Mouse (Mus musculus): ENCODE data around the gene Ddx46.
"Not testable (repeated sequence)": the region's sequence is repeated elsewhere in the genome, so short reads cannot be mapped to it uniquely, and the experiment has no call there.

The Ddx46 gene

DNA sequence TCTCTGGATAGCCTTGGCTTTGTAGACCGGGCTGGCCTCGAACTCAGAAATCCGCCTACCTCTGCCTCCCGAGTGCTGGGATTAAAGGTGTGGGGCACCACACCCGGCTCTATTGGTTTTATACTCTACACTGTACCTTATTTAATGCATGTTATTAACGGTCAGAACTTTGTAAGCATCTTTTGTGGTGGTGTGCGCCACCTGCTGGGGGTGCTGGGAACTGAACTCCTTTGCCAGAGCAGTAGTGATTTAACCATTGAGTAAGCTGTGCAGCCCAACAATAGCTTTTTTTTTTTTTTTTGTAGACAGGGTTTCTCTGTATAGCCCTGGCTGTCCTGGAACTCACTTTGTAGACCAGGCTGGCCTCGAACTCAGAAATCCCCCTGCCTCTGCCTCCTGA lies 5.7 kb downstream of the Ddx46 start:
- peak; percentile 73 for DNase-seq

GRCm38 (mm10) chr13:55644525-55644924 lies 9.7 kb downstream of the Ddx46 start:
- peak; percentile 15 for DNase-seq

GRCm38 (mm10) chr13:55650098-55650497 lies 15.3 kb downstream of the Ddx46 start:
- DNase-seq, result no peak

DNA sequence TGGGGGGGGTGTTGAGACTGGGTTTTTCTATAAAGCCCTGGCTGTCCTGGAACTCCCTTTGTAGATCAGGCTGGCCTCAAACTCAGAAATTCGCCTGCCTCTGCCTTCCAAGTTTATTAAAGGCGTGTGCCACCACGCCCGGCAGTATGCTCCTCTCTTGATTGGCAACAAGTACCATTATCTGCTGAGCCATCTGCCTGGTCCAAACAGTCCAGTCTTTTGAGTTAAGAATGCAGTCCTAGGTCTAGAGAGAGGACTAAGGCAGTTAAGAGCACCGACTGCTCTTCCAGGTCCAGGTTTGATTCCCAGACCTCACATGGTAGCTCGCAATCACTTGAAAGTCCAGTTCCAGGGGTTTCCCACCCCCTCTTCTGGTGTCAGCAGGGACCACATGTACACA lies 16.2 kb downstream of the Ddx46 start:
- DNase-seq, result no peak

DNA sequence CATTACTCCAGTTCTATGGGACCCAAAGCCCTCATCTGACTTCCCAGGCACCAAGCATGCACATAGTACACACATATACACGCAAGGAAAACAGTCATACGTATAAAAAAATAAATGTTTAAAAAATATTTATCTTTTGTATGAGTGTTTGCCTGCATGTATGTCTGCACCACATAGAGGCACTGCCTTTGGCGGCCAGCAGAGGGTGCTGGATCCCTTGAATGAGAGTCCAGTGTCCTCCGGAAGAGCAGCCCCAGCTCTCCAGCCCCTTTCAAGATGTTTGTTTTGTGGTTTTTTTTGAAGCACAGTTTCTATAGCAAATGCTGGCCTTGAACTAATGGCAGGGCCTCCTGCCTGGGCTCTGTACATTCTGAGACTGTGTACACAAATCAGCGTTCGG lies 33.7 kb downstream of the Ddx46 start:
- peak; percentile 38 for DNase-seq

DNA sequence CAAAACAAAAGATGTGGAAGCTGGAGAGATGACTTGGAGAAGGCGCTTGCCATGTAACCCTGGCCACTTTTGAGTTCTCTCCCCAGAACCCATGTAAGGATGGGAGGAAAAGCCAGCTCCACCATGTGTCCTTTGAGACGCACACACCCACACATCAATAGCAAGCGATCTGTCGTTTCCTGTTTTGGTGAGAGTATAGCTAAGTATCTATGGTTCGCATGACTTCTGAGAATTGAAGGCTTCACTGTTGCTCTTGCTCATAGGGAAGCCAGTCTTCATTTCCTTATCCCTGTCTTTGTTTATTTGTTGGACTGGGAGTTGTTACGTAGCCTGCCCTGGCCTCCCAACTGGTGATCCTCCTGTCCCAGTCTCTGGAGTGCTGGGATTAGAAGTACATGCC lies 37.9 kb downstream of the Ddx46 start:
- DNase-seq, result no peak

DNA sequence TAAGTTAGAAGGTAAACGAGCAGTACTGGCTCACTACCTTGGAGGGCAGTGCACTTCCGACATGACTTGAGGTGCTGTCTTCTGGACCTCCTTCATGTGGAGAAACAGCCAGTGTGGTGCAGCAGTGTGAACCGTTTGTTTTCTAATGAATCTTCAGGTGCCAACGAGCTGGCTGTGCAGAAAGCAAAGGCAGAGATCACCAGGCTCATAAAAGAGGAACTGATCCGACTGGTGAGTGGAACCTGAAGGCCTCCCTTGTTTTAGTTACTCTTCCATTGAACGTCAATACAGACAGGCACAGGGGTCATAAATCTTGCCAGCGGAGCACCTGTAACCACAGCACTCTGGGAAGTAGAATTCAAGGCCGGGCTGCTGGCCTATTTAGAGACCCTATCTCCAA lies 42.5 kb downstream of the Ddx46 start:
- DNase-seq, result no peak

- DNase-seq, result no peak
Measured at GRCm38 (mm10) chr13:55682201-55682600, 47.4 kb downstream of the Ddx46 start.

DNA sequence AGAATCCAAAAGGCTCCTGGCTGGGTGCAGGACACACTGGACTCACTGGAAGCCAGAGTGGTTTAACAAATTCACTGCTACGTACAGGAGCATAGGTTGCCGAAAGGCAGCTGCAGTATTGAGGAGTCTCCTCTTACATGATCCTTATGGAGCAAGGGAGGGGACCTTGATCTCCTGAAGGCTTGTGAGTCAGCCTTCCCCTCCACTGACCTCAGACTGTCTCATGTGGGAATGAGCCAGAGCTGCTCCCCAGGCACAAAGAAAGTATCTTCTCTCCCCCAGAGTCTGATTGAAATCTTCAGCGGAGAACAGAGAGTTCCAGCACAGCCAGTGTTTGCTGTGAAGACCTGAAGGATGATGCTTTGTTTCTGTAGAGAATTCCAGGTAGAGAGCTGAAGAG lies 48.8 kb downstream of the Ddx46 start:
- DNase-seq, result no peak

GRCm38 (mm10) chr13:55686107-55686633 lies 51.3 kb downstream of the Ddx46 start:
- no peak for DNase-seq

- no peak for DNase-seq
Measured at GRCm38 (mm10) chr13:55687927-55688602, 53.2 kb downstream of the Ddx46 start.

DNA sequence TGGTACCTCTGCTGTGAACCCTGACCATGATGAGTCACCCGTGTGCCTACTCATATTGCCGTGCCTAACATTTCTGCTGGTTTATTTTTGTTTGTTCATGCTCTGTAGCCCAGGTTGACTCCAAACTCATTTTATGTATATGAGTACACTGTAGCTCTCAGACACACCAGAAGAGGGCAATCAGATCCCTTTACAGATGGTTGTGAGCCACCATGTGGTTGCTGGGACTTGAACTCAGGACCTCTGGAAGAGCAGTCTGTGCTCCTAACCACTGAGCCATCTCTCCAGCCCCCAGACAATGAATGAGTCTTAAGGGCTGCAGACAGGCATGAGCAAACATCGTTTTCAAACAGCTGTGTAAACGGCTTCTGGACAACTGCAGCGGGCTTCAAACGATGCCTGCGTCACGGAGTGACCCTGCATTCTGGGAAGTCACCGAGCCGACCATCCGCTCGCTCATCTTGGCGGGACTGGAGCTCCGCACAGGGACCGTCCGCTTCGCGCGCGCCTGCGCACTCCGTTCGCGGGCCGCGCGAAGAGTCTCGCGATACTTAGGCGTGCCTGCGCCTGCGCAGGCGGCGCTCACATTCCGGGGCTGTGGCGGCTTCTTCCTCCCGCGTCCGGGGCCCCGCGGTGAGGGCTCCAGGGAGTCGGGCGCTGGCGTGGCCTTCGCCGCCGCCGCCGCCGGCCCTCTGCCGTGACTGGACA lies 57.9 kb downstream of the Ddx46 start, which contains the start of gene B230219D22Rik:
Gene B230219D22Rik, plus strand, starts transcription at position 590 of the 708 bp plus-strand sequence.
- peak; percentile 90 for DNase-seq

DNA sequence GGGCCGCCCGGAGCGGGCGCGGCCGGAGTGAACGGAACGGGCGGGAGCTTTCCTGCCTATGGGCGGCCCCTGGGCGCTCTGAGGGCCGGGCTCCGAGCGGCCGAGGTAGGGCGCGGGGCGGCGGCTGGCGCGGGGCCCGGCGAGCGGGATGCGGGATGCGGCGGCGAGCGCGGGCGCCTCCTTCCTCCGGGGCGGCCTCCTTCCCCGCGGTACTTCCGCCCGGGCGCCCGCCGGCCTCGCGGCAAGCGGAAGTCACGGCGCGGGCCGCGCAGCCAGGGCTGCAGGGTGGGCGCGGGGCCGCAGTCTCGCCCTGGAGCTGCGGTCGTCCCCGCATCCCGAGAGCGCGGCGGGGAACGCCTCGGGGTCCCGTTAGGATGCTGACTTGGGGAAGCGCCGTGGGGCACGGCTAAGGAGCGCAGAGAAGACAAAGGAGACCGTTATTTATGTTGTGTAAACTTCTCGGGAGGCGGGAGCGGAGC lies 58.5 kb downstream of the Ddx46 start:
- DNase-seq, result peak; percentile 39

- DNase-seq, result no peak
Measured at GRCm38 (mm10) chr13:55694110-55694509, 59.3 kb downstream of the Ddx46 start.

DNA sequence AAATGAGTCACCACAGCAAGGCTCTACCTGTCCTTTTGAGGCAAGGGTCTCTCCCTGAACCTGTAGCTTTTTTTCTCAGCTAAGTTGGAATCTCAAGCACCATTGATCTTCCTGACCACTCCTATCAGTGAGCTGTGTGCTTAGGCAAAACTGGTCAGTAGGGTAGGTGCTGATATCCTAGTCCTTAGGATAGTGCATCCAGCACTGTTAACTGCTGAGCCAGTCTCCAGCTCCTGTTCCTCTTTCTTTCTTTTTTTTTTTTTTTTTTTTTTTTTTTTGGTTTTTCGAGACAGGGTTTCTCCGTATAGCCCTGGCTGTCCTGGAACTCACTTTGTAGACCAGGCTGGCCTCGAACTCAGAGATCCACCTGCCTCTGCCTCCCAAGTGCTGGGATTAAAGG lies 61.2 kb downstream of the Ddx46 start:
- DNase-seq, result not testable (repeated sequence)

DNA sequence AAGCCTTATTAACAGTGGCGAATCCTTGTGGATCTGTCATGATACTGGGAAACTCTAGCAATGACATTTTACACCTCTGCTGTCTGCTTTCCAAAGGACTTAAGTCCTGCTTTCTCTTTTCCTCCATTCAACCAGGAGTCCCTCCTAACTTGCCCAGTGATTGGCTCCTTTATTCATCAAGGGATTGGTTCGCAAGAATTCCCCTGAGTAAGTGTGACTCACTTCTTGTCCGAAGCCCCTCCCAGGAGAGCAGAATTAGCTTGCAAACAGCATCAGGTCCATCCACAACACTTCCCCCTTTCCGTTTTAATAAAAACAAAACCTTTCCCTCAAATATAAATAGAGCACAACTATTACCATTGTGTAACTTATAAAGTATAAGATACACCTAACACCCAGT lies 69.5 kb downstream of the Ddx46 start:
- DNase-seq, result no peak

DNA sequence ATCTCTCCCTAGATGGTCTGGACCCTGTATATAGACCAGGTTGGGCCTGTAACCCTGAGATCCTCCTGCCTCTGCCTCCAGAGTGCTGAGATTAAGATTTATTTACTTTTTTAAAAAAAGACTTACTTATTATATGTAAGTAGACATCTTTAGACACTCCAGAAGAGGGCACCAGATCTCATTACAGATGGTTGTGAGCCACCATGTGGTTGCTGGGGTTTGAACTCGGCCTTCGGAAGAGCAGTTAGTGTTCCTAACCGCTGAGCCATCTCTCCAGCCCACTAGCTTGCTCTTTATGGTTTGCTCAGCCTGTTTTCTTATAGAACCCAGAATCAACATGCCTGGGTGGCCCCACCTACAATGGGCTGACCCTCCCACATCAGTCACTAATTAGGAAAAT lies 78.0 kb downstream of the Ddx46 start:
- DNase-seq, result no peak

- DNase-seq, result peak; percentile 87
Measured at GRCm38 (mm10) chr13:55714501-55715166, 79.8 kb downstream of the Ddx46 start, which contains the start of gene Txndc15. Gene Txndc15, plus strand, starts transcription at chr13:55714650.

DNA sequence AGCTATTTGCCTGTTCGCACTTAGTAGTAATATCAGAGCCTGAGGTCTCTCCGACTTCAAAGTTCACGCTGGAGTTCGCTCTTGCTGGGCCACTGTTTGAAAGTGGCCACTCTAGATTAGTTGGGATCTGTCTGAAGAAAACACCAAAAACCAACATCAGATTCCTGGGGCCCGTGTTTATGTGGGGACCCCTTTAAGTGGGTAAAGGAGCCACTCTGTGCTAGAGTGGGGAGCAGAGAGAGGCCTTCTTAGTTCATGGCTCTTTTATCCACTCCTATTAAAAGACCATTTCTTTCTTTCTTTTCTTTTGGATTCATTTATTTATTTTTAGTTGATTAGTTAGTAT lies 80.3 kb downstream of the Ddx46 start:
- DNase-seq, result no peak

DNA sequence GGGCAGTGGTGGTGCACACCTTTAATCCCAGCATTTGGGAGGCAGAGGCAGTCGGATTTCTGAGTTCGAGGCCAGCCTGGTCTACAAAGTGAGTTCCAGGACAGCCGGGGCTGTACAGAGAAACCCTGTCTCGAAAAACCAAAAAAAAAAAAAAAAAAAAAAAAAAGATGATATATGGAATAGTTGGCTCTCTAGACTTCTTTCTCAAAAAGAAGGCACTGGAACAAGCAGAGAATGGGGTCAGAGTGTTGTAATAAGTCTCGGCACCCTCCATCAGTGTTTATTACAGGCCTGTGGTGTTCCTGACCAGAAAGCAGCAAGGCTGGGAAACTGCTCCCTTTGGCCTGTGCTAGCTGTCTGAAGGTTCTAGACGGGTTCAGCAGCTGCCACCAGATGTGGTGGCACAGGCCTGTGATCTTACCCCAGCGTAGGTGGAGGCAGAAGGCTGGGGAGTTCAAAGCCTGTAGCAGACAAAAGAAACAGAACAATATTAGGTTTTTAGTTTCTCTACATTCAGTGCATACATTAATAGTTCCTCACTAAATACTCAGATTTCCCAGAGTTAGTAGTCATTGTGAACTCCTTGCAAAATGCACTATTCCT lies 81.2 kb downstream of the Ddx46 start:
- no peak for DNase-seq

GRCm38 (mm10) chr13:55721516-55721915 lies 86.7 kb downstream of the Ddx46 start:
- no peak for DNase-seq

DNA sequence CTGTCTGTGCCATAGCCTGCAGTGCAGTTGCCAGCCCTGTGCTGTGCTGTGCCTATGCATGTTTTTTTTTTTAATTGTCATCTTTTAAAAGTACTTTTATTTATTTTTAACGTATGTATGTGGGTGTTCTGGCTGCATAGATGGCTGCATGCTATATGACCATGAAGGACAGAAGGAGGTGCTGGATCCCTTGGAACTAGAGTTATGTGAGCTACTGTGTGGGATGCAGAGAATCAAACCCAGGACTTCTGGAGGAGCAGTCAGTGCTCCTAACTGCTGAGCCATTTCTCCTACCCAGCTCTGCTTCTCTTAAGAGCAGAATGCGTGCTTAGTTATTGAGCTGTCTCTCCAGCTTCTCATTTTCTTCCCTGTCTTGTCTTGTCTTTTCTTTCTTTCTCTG lies 87.2 kb downstream of the Ddx46 start:
- DNase-seq, result no peak

- no peak for DNase-seq
Measured at GRCm38 (mm10) chr13:55726598-55727119, 91.8 kb downstream of the Ddx46 start.

Measured in right cerebral cortex, postnatal 14 days (tissue).